Mouse (Mus musculus) brain, embryonic 14.5 days (tissue): Measurements from ENCODE around the gene Gm20850. TPM values are rescaled to one million over a fixed set of nuclear protein-coding genes. Genes with fewer than 3 reads are reported as not detected.
"Not testable (repeated sequence)": the region's sequence is repeated elsewhere in the genome, so short reads cannot be mapped to it uniquely, and the experiment has no call there.

Experiments used
- DNase-seq: peaks from one replicate; pipeline ENCODE4 v3.0.0-alpha.2; 2011; ENCODE audit warnings: low read depth
- polyA plus RNA-seq: library from polyadenylated mRNA; depleted of rRNA; stranded (reverse); fragments of >200 nt; gene quantifications from 2 replicates; pipeline ENCODE4 v1.2.3, GENCODE M21; 2012; rRNA removed

The Gm20850 gene
- polyA plus RNA-seq: not detected in 2 replicates

GRCm38 (mm10) chrY:75715022-75715421 lies at the start of gene Gm20850:
Gene Gm20850 (plus strand): TSS chrY:75715322.
- not testable (repeated sequence) for DNase-seq
